Mouse (Mus musculus): ENCODE results near the gene Lhx9.

Lhx9 gene

GRCm38 (mm10) chr1:138839809-138840430 is 8.5 kb downstream of the Lhx9 start:
- DNase-seq (ENCODE audit: low read depth, low spot score) = no peak

GRCm38 (mm10) chr1:138839291-138839690 is 9.1 kb downstream of the Lhx9 start:
- DNase-seq (ENCODE audit: low read depth, low spot score) = no peak

DNA sequence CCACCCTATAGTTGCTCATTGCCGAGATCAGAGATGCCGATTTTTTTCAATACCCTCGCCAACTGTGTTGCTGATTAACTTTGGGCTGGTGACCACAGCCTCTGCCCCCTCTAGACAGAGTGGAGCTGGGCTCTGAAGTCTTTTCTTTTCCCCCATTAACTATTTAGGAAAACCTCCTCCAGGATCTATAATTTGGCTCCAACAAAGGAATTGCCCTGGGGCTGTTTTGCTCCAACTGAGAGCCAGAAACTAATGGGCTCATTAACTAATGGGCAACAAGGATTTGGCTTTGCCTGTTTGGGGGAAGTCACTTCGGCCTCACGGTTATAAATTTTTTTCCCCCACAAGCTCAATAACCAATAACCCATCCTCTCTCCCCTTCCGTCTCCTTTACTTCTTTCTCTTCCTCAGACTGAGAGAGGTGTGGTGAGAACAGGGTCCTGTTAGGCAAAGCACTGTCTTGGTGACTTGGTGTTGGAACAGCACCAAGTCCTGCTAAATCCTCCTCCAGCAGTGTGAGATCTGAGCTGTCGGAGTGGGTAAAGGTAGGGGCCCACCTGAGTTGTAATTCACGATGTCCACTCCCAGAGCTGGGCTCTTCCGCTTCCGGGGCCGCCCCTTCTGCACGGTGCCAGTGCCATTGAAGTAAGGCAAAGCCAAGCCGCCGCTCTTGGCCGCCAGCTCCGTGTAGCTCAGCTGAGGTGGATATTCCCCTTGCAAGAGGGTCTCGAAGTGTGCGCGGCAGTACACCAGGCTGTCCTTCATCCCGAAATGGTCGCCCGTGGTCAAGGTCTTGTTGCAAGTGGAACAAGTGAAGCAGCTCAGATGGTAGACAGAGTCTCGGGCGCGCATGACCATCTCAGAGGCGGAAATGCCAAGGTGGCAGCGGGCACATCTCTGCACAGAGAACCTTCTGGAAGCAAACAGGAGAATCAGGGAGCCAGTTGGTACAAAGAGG is 10.3 kb downstream of the Lhx9 start:
- DNase-seq (ENCODE audit: low read depth, low spot score) = no peak

DNA sequence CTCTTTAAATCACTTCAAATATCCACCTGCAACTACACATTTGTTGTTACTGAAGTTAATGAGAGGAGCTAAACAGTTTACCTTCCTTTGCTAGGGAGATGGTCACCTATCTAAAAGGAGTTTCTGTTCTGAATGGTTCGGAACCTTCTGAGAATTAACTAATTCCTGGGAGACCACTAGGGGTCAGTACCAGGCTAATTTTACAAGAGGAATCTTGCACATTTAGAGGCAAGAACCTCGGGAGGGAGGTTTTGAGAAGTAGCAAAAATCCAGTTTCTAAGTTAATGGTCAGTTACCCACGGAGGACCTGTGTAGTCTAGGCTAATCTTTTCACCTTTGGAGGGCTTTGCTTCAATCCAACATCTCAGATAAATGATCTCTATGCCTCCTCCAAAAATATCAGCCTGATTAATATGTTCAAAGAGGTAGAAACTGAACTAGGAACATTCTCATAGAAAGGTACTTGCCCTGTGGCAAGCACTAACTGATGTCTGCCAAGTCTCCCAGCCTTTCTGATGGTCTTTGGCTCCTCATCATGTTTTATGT is 12.9 kb downstream of the Lhx9 start:
- no peak for DNase-seq (ENCODE audit: low read depth, low spot score)

- DNase-seq (ENCODE audit: low read depth, low spot score) = no peak
Observed at GRCm38 (mm10) chr1:138831309-138831708, 17.1 kb downstream of the Lhx9 start.

DNA sequence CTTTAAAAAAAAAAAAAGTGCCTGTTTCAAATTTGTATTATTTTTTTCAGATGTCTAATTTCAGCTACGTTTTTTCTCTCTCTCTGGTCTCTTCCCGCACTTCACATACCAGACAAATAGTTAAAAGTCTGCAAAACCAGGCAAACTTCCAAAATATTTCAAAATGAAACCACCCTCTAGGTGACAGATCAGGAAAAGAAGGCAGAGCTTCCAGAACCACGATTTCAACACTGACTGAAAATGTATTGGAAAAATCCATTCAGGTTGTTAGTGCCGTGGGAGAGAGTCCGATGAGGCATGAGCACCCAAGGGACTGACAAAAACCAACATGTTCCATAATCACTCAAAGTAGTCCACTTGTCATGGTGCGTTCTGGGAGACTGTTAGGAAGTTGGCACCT is 21.5 kb downstream of the Lhx9 start:
- no peak for DNase-seq (ENCODE audit: low read depth, low spot score)

- DNase-seq (ENCODE audit: low read depth, low spot score) = no peak
Observed at GRCm38 (mm10) chr1:138822985-138823322, 25.4 kb downstream of the Lhx9 start.

DNA sequence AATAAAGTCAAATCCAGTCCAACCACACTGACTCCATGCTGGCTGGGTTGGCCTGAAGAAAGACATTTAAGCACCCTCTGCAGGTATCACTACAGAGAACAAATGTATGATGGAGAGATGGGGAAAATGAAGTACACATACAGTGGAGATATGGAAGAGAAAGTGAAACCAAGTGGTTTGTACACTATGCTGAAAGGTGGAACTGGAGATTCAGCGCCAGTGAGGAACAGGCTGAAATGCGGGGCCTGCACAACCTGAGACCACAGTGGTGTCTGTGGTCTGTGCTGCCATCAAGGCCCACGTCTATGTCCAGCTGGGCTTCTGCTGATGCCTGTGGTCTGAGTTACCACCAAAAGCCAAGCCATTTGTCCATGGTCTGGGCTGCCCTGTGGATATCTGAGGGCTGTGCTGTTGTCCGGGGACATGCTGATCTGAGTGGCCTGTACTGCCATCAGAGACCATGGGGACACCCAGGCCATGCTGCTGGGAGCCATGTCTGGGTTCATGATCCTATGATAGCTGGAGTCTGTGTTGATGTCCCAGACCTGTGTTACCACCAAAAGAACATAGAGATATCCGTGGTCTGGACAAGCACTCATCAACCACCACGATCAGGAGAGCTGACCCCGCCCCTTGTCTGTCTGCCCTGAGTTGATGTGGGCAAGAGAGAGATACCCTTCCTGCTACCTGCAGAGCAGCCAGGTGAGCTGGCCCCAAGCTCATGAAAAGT is 26.0 kb downstream of the Lhx9 start:
- no peak for DNase-seq (ENCODE audit: low read depth, low spot score)

GRCm38 (mm10) chr1:138801732-138802131 is 46.6 kb downstream of the Lhx9 start:
- DNase-seq (ENCODE audit: low read depth, low spot score) = no peak

GRCm38 (mm10) chr1:138801296-138801695 is 47.1 kb downstream of the Lhx9 start:
- no peak for DNase-seq (ENCODE audit: low read depth, low spot score)

- no peak for DNase-seq (ENCODE audit: low read depth, low spot score)
Observed at GRCm38 (mm10) chr1:138799692-138800314, 48.6 kb downstream of the Lhx9 start.

- DNase-seq (ENCODE audit: low read depth, low spot score) = no peak
Observed at GRCm38 (mm10) chr1:138798110-138798509, 50.3 kb downstream of the Lhx9 start.

DNA sequence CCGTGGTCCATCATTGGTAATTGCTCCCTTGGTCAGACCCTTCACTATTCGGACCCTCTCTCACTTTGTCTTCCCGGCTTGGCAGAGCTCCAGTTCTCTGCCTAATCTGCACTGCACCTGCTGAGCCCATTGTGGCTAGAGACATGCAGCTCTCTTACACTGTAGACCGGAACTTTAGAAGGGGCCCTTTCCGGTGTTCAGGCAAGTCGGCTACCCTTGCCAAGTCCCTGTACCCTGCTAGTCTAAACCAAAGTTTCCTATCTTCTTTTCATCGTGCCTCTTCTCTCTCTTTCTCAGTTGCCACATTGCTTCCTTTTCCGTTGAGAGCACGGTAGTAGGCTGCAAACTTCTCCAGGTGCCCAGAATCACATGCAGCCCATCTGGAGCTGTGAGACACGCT is 62.5 kb downstream of the Lhx9 start:
- DNase-seq (ENCODE audit: low read depth, low spot score) = no peak

DNA sequence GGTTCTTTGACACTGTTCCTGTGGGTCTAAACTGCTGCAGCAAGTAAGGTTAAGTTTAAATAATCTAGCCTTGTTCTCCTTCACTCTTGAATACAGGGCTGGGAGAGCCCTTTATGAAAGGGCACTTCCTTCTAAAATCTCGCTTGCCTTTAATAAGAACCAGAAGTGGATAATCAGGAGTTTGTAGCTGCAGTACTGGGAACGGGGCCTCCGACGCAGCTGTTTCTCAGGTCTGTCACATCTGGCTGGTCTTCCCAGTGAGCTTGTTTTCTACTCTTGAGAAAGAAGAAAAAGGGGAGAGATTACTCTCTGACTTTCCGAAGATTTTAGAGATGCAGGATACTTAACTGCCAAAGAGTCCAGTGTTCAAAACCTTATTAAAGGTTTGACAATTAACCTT is 64.4 kb downstream of the Lhx9 start:
- no peak for DNase-seq (ENCODE audit: low read depth, low spot score)
